Mouse (Mus musculus): ENCODE results near the gene Gse1.
"Not testable (repeated sequence)": the region's sequence is repeated elsewhere in the genome, so short reads cannot be mapped to it uniquely, and the experiment has no call there.

Gene Gse1

DNA sequence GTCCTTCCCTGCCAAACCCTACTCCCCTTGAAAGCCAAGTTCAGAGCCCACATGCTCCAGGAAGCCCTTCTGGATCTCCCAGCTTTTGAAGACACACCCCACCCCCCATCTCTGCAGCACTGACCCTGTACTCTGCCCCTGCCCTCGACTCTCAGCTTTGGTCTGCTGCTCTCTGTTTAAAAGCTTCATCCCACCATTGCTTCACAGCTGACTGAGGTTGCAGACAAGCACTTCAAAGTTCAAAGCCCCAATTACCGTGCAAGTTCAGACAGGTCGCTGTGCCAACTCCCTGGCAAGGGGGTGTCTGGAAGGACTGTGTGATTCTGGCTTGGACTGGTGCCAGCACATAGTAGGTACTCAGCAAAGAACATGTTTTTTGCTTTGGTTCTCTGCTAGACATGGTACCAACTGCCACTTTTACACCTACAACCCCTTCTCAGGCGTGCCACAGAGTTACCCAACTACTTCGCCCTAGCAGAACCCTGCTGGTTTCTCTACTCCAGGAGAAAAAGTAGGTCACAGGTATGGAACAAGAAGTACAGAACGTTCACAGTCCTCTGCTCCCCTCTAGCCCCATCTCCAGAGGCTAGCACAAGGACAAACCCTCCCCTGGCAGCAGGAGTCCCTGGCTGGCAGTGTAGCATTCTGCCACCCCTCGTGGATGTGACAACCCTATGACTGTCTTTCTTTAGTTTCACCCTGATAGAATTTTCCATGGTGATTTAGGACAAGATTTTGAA, 123.2 kb downstream of the Gse1 start:
- DNase-seq: no peak

DNA sequence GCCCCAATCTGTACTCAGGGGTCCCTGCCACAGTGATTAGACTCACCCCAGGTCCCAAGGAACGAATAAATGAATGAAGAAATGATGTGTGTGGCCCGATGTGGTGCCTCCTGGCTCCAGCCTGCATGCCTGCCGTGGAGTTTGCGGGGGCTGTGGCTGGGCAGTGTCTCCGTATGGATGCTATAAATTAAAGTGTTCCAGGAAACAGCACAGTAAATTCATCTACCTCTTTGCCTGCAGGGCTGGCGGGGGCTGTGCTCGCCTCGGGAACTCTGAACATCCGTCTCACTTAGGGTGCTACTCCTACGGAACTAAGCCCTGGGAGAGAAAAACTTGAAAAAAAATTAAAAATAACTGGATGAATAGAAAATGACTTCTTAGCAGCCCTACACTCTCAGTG, 123.8 kb downstream of the Gse1 start:
- DNase-seq: no peak

DNA sequence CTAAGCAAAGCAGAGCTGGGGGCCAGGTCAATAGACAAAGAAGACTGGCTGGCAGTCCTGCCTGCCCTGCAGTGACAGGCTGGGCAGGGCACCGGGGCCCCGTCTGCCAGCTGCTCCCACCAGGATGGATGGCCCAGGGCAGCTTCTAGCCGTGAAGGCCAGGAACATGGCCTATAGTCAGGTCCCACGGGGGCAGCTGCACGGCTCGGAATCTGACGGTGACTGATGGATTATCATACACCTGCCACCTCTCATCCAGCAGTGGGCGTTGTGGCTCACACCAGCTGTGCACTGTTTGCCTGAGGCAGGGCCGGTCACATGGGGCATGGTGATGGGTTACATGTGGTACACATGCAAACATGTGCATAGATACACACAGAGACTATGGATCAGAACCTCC, 127.8 kb downstream of the Gse1 start:
- DNase-seq: no peak

DNA sequence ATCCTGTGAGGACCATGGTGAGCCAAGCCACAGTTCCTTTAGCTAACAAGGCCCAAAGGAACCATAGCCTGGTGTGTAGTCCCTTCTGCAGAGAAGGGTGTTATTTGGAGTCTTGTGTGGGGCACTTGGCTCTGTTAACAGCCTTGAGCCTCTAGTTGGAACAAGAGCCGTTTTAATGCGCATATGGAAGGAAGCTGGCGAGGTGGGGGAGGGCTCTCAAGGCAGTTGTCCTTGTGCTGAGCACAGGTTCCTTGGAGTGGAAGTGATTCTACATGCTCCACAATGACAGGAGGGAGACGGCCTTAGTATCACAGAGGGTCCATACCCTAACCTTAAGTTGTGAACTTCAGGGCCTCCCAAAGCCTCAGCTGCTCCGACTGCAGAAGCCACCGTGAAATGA, 129.2 kb downstream of the Gse1 start:
- DNase-seq: no peak

DNA sequence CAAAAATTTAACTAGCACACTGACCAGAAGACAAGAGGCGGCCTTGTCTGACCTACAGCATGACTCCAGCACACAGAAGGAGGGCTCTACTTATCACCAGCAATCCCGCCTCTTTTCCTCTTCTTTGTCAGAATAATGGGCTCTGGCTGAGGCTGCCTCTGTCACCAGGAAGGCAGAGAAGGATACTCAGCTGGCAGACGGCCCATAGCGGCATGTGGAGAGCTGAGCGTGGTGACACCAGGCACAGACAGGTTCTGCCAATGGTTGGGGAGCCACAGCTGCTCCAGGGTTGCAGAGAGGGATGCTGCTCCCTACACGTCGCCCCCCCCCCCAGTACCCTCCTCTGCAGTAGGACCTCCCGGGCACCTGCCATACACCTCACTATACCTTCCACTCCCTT, 133.0 kb downstream of the Gse1 start:
- peak; percentile 84 to 86 for DNase-seq

DNA sequence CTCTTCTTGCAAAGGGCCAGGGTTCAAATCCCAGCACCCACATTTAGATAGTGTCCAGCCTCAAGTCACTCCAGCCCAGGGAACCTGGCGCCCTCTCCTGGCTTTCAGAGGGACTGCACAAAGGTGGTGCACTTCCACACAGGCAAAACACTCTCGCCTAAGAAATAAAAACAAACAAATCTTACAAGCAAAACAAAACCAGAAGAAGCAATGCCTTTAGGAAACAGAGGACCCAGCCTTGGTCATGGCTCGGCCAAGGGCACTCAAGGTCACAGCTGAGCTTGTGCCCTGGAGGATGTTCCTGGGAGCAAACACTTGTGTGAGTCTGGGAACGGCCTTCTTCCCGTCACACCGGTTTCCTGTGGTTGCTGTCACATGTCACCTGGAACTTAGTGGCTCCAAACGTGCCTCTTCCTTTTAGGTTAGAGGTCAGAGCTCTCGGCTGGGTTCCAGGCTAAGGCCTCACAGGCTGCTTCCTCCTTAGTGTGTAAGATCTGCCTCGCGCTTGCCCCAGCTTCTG, 135.4 kb downstream of the Gse1 start:
- DNase-seq: peak in 1 of 2 experiments; percentile 61

DNA sequence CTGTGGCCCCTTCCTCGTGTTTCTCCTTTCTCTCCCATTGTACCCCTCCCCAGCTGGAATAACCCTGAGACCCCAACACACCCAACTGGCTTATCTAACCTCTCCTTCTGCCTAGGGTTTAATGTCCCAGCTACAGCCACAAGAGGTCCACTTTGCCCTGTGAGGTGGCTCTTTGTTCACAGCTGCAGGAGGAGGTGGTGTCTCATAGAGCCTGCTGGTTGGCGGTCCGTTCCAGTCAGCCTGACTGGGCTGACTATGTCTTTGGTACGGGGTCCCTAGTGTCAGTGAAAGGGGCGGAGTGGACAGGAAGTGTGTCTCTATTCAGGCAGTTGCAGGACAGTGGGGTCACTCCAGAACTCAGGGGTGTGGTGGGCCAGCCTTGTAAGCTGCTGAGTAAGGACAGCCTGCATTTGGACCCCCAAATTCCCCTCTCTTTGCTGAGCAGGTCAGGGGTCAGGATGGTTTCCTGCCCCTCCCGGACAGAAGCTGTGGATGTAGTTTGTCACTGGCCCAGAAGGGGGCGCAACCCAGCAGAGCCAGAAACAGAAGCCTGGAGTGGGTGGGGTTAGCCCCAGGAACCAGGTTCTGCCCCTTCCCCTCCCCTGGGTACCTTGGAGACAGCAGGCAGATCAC, 136.0 kb downstream of the Gse1 start:
- peak in 1 of 2 experiments; percentile 72 for DNase-seq

DNA sequence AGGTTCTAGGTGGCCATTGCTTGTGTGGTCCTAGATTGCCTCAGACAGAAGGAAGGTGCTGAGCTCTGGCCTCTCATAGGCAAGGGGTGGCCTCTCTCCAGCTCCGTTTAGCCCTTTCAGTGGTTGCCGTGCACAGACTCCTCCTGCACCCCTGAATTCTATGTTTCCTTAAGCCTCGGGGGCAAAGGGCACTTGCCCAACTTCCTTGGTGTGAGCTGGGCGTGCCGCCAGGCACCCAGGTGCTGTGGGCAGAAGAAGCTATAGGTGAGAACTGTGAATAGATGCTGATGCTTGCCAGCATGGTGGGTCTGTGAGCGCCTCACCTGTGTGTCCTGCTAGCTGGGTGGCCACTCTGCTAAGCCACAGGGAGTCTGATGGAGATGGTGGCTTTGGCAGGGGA, 138.6 kb downstream of the Gse1 start:
- peak; percentile 53 to 54 for DNase-seq

DNA sequence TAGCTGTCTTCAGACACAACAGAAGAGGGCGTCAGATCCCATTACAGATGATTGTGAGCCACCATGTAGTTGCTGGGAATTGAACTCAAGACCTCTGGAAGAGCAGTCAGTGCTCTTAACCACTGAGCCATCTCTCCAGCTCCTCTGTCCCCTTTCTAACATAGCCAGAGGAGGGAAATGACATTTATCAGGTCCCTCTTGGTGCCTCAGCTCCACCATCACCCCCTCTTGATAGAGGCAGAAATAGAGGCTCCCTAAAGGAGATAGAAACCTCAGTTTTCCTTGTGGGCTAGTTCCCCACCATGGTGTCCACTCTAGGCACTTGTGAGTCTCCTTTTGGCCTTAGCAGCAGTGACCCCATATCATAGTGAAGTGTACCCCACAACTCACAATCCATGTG, 139.9 kb downstream of the Gse1 start:
- not testable (repeated sequence) for DNase-seq

DNA sequence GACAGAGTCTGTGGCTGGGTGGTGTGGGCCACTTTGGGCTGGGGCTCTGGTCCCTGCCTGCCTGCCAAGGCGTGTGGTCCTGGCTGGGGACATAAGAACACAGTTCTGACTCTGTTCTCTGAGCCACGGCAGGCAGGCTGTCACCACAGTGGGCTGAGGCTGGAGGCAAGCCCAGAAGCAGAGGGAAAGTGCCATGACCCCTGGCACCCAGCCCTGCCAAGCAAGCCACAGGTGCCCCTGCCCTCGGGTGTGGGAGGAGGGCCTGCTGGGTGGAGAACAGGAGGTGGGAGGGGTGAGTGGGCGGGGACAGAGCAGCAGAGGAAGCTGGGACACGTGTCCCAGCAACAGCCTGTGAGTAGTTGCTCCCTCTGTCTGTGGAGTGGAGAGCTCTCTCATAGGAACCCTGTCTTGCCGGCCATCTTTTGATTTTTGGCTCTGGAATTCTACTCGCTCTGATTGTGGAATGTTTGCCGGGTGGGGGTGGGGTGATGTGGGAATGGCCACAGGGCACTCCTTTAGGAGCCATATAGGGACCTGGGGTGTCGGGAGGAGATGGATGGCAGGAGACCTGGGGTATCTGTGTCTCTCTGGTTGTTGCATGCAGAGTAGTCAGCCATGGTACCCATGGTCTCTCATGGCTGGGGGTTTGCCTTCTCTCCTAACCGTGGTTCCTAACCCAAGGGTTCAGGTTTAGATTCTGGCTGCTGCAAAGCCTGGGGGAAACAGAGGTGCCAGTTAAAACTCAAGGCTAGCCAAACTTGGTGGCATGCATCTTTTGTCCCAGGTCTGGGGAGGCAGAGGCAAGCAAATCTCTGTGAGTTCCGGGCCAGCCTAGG, 140.8 kb downstream of the Gse1 start:
- DNase-seq: peak; percentile 96 to 98

DNA sequence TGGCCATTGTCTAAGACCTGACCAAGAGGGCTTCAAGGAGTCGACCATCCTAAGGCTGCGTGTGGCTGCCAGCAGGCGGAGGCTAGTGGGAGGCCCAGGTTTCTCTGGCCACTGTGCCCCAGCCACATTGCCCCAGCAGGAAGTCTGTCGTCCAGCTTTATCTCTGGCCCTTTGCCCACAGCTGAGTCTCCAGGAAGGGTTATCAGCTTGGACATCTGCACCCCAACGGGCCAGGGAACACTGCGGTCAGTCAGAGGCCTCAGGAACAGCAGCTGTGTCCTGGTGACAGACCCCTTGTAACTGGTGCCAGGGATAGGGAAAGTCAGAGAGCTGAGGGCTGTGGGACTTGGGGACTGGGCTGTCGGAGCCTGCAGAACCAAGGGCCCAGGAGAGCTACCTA, 141.7 kb downstream of the Gse1 start:
- peak in 1 of 2 experiments; percentile 56 for DNase-seq

DNA sequence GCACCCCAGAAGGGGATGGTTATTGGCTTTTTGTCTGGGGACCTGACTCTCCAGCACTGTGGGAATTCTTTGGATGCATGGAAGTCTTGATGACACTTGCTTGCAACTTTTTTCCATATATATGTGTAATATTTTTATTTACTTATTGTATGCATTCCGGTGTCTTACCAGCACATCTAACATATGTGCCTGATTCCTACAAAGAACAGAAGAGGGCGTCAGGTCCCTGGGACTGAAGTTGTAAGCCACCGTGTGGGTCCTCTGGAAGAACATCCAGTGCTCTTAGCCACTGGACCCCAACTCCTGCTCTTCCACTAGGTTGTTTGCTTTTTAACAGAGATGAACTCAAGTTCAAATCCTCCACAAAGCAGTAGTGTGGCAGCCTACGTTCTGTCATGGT, 142.2 kb downstream of the Gse1 start:
- no peak for DNase-seq

DNA sequence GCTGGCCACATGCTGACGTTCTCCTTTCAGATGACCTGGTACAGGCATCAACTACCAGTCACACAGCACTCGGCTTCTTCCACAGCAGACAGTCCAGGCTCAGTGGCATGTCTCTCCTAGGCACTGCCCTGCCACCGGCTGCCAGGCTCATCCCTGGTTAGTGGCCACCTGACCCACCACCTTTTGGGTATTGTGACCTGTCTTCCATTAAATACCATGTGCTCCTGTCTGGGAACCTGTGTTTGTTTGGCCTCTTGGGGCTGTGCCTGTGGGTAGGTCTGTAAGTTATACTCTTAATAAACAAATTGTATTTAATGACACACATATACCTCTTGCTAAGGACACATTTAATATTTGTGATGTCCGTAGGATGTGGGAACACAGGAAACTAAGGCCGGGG, 142.9 kb downstream of the Gse1 start:
- DNase-seq: no peak

DNA sequence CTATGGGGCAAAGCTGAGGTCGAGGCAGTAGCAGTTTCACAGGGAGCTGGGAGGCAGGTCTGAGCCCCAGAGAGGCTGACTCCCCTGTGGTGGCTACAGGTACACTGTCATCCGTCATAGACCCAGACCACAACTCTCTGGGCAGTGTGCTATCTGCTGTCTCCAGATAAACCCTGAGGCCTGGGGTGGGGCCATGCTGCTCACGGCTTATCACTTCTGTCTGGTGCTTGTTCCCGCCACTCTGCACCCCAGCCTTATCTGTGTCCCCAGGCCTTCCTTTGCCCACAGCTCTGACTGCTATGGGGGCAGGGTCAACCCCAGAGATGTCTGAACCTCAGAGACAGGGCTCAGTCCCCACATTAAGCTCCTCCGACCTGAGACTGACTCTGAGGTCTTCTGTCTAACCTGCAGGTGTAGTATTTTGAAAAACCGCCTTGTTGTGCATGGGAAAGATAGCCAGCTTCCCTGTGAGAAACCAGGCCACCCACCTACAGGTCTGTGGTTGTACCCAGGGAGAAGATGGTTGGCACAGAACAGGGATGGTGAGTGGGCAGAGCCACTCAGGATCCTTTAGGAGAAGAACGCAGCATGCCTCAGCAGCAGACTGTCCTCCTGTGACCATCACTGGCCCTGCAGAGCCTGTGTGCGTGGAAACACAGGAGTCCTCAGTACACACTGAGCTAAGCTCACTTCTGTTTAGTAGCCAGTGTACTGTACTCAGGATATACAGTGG, 143.6 kb downstream of the Gse1 start:
- DNase-seq: no peak

DNA sequence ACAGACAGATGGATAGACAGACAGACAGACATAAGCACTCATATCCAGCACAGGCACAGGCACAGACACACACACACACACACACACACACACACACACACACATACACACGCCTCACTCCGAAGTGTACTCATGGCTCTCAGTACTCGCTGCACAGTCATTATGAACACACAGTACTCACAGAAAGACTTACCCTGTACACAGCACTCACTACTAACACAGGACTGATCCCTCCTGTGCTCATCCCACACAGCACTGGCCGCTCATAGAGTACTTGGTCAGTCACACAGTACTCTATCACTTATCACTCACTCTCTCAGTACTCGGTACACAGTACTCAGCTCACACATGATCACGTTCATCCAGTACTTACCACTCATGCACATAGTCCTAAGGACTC, 144.4 kb downstream of the Gse1 start:
- DNase-seq: no peak

DNA sequence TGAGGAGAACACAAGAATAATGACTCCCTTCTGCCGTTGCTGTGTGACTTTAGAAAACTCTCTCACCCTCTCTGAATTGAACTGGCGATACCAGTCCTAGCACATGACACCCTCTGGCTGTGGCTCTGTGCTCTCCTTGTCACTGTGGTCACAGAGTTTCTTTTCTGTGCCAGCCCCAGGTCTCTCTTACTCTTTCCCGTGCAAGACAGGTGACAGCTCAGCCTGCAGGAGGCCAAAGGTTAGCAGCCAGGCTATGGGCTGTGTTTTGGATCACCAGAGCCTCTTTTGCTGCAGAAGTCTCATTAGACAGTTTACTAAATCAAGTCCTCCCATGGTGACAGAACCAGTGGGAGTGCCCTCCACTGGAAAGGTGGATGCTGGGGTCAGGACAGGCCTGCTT, 145.4 kb downstream of the Gse1 start:
- DNase-seq: no peak

DNA sequence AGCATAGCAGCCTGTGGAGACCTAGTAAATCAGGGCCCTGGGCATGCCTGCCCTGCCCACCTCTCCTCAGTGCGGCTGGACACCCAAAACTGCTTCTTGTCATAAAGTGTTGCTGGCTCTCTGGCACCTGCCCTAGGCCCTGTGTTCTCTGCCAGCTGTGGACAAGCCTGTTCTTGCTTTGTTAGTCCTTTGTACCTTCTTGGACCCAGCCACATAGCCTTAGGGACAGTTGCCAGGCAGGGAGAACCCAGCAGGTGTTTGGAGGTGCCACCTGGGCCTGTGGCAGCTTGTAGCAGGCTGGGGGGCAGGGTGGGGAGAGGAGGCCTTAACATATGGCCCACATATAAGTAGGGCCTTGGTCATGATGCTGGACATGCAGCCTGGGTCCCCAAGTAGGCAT, 145.8 kb downstream of the Gse1 start:
- DNase-seq: no peak

DNA sequence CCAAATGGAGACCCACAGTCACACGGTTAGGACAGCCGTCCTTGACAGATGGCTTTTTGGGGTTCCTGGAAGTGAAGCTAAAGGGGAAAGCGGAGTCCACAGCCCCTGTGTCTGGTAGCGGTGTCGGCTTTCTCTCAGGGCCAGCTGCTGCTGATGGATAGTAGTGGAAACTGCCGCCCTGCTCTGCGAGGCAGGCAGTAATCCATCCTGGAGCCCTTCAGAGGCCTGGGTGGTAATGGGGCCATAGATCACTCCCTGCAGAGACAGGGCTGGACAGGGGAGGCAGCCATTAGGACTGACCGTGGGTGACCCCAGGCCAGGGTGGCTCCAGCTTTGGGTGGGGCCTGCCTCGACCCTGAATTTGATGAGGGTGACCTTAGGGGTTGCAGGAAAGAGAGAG, 146.3 kb downstream of the Gse1 start:
- DNase-seq: no peak

DNA sequence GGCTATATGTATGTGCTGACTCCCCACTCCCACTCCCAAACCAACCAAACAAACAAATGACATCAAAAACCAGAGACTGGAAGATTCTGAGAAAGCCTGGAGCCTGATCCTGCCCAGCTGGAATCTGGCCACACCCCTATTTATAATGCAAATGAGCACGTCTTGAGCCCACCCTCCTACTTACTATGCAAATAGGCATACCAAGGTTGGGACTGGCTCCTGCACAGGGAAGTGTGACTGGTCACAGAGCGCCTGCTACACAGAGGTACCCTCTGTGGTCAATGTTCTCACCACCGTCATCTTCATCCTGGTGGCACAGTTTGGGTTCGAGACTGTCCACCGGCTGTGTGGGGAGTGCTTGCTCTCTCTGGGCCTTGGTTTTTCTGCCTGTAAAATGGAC, 146.9 kb downstream of the Gse1 start:
- DNase-seq: no peak

DNA sequence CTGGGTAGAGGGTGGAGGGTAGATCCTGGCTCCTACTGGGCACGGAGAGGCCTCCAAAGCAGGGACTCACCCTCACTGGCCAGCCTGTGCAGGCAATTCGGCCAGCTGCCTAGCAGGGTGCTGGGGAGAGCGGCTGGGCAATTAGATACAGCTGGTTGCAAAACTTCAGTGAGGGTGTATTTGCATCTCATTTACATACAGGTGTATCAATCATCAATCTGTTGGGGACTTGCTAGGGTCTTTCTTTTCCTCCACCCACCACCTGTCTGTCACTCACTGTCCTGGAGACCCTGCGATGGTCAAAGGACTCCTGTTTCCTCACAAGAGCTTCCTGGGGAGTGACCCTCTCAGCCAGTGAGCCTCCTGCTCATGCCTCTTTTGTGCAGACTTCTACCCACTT, 148.0 kb downstream of the Gse1 start:
- no peak for DNase-seq

DNA sequence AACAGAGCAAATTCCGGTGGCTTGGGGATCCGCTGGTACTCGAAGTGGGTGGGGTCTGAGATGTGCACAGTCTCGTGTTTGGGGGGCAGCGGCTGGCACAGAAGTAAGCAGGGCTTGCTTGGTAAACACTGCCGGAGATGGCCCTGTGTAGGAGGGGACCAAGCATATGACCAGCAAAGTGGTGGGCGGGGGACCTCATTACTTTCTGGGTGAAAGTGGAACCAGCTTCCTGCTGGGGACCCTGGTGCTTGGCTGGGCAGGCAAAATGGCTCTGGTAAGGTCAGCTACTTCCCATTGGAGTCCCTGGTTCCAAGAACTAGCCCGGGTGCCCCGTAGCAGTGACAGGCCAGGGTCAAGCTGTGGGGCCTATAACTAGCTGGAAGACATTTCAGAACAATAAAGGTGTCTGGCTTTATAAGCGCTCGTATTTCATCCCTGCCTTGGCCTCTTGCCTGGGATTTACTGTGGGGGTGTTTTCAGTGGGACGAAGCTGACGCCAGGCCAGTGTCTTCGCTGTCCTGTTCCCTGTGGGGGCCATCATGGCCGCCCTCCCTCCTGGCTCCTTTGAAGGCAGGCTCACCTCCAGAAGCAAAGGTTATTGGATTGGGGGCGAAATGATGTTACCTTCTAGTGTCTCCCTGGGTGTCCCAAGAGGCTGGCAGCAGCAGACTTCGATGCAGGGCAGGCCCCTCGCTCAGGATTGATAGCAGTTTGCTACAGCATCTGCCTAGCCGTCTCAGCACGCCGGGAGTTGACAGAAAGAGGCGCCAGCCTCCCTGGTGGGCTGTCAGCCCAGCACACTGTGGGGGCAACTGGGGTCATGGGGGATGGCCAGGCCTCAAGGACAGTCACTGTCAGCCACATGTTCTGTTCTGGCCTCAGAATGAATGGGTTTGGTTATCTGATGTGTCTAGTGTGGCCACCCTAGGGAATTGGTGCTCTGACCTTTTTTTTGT, 148.9 kb downstream of the Gse1 start:
- no peak for DNase-seq

DNA sequence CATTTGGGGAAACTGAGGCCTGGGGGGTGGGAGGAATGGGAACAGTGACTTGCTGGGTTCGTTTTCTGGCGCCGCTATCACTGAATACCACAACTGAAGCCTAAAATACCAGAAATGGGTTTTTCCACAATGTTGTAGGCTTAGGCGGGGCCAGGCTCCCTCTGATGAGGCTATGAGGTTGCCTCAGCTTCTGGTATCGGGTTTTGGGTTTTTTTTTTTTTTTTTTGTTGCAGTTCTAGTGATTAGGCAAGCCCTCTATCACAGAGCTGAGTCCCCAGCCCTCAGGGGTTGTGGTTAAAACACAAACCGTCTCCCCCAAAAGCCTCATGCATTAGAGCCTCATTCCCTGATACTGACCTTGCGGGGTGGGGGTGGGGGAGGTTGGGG, 149.5 kb downstream of the Gse1 start:
- DNase-seq: no peak

Data from cerebellum, postnatal 14 days (tissue).